19 mouse cellular contexts compared by ENCODE assay signal in the genomic region with DNA sequence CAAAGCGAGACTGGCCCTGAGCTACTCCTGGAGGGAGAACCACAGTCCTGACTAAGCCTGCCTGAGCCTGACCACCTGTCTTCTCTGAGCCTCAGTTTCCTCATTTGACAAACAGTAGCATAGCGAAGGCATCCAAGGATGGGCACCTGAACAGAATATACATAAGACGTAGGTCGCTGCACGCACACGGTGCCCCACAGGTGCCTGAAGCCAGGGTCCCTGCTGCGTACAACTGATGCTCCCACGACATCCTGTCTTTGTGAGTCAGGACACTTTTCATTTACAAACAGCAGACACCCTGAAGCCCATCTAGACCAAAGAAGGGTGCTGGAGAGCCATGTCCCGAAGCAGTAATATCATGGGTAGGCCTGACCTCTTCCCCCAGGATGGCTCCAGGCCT. TPM values are rescaled to one million over a fixed set of nuclear protein-coding genes. Genes with fewer than 3 reads are reported as not detected.
"Had no signal": no experiment of that assay in that cellular context is flagged by ENCODE, and none has a peak within 500 bp of the region (broad histone marks: within the 10 kb centered on the region; RNA-seq: fewer than 3 reads in every experiment).

No protein-coding gene starts in this region.

- H3K4me2 ChIP-seq: limb, embryonic 15.5 days; liver, embryonic 12.5 days; lung, embryonic 15.5 days; neural tube, embryonic 12.5 days had no signal

- H3K9ac ChIP-seq: limb, embryonic 15.5 days; liver, embryonic 12.5 days; lung, embryonic 15.5 days; neural tube, embryonic 12.5 days had no signal

- H3K27me3 ChIP-seq: limb, embryonic 15.5 days; liver, embryonic 12.5 days; lung, embryonic 15.5 days; neural tube, embryonic 12.5 days had no signal

- ATAC-seq: liver, embryonic 12.5 days had no signal

- H3K9me3 ChIP-seq: limb, embryonic 15.5 days; liver, embryonic 12.5 days; lung, embryonic 15.5 days; midbrain, embryonic 10.5 days; neural tube, embryonic 12.5 days had no signal

- DNase-seq: kidney, adult 9 months; kidney, postnatal 36 days; layer of hippocampus, adult 9-11 months; layer of hippocampus, postnatal 36 days; right cerebral cortex, postnatal 4 days; spleen, adult 18-20 months had no signal

- H3K4me3 ChIP-seq: limb, embryonic 15.5 days; liver, embryonic 12.5 days; lung, embryonic 15.5 days; midbrain, embryonic 10.5 days; myocyte; neural tube, embryonic 12.5 days had no signal

- H3K36me3 ChIP-seq: limb, embryonic 15.5 days; lung, embryonic 15.5 days; midbrain, embryonic 10.5 days had no signal

- H3K27ac ChIP-seq: kidney, postnatal 0 days; limb, embryonic 15.5 days; lung, embryonic 15.5 days; midbrain, embryonic 10.5 days; neural tube, embryonic 12.5 days had no signal

- H3K4me1 ChIP-seq: limb, embryonic 15.5 days; lung, embryonic 15.5 days; neural tube, embryonic 12.5 days had no signal

RNA-seq across cellular contexts. Expression of a gene that starts 56.3 kb away (rescaled TPM):
- total RNA-seq: layer of hippocampus, adult 18-20 months; layer of hippocampus, postnatal 36 days; left cerebral cortex, adult 8-10 months; left cerebral cortex, postnatal 25 days had no signal
- polyA plus RNA-seq: limb, embryonic 11.5 days; liver, embryonic 12.5 days; lung, embryonic 15.5 days; midbrain, embryonic 14.5 days; neural tube, embryonic 12.5 days; stomach, embryonic 14.5 days had no signal
